Mouse (Mus musculus): ENCODE measurements around the gene Slc8a3. TPM values are rescaled to one million over a fixed set of nuclear protein-coding genes. Genes with fewer than 3 reads are reported as not detected.

The Slc8a3 gene
- polyA plus RNA-seq, 1 experiment from 2014 or later = 1.6 TPM

DNA sequence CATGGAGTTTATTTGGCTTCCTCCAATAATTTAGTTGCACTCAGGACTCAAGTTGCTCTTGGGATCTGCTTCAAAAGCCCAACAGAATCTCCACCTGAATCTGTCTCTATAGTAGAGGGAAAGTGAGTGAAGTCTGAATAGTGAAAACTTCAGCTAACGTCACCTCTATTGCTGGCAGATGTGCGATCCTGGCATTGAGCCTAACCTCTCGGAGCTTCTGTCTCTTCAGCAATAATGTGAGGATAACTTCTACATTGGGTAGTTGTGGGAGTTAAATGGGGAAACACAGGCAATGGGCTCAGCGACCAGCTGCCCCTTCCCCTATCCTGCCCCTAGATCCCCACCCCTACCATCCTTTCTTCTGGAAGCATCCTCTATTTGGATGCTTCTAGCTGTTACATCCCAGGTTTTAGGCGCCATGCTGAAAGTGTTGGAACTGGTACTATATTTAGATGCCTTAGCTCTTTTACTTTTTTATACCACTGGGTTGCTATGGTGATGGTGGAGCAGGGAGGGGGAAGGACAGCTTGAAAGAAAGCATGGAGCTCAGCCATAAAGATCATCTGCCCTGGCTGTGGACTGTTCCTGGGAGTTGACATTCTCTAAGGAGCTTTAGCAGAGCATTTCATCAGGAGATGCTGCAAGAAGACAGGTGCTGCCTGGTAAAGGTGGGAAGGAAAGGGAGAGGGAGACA lies 105.1 kb downstream of the Slc8a3 start:
- Histone ChIP-seq H3K4me3 (ENCODE audit: low read depth, low read length) (no peak overlapping the region), H3K4me2 (replicated peaks; ENCODE audit: low read depth, low read length) (no peak overlapping the region), H3K9ac (ENCODE audit: low read depth, low read length) (no peak overlapping the region), H3K4me1 (replicated peaks; ENCODE audit: control insufficient read depth, insufficient read depth, low read length) (no peaks in the 10 kb centered on the region), H3K36me3 (ENCODE audit: control insufficient read depth, insufficient read depth, low read length) (no peaks in the 10 kb centered on the region), H3K27me3 (ENCODE audit: control insufficient read depth, insufficient read depth, low read length) (no peaks in the 10 kb centered on the region), H3K9me3 (ENCODE audit: control insufficient read depth, low read length) (no peaks in the 10 kb centered on the region), H3K27ac (ENCODE audit: low read depth, low read length) (no peak overlapping the region)
- WGBS = 79% methylated on average over 5 of the region's 5 CpGs
- ATAC-seq (ENCODE audit: low FRiP score) (no peak), DNase-seq (ENCODE audit: low spot score) (no peak)

DNA sequence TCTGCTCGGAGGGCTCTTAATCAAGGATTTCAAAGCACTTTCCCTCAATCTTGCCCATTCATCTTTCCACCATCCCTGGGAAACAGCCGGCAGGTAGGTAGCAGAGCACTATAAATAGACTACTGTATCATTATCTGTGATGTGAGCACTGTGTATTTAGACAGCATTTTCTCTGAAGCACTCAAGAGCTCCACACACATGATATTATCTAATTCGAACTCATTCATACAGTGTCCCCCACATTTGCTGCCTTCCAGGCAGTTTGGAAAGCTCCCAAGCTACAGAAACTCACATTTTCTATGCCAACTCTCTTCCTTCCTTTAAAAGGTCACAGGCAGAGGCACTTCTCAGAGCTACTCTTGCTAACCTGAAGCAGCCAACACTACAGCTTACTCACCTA lies 106.4 kb downstream of the Slc8a3 start:
- Histone ChIP-seq H3K36me3 (ENCODE audit: control insufficient read depth, insufficient read depth, low read length) (no peaks in the 10 kb centered on the region), H3K9ac (ENCODE audit: low read depth, low read length) (no peak overlapping the region), H3K4me3 (ENCODE audit: low read depth, low read length) (no peak overlapping the region), H3K4me1 (replicated peaks; ENCODE audit: control insufficient read depth, insufficient read depth, low read length) (no peaks in the 10 kb centered on the region), H3K9me3 (ENCODE audit: control insufficient read depth, low read length) (no peaks in the 10 kb centered on the region), H3K27ac (ENCODE audit: low read depth, low read length) (no peak overlapping the region), H3K4me2 (replicated peaks; ENCODE audit: low read depth, low read length) (no peak overlapping the region), H3K27me3 (ENCODE audit: control insufficient read depth, insufficient read depth, low read length) (no peaks in the 10 kb centered on the region)
- ATAC-seq (ENCODE audit: low FRiP score) (no peak), DNase-seq (ENCODE audit: low spot score) (no peak)
- 82% methylated on average over 3 of the region's 3 CpGs for WGBS

DNA sequence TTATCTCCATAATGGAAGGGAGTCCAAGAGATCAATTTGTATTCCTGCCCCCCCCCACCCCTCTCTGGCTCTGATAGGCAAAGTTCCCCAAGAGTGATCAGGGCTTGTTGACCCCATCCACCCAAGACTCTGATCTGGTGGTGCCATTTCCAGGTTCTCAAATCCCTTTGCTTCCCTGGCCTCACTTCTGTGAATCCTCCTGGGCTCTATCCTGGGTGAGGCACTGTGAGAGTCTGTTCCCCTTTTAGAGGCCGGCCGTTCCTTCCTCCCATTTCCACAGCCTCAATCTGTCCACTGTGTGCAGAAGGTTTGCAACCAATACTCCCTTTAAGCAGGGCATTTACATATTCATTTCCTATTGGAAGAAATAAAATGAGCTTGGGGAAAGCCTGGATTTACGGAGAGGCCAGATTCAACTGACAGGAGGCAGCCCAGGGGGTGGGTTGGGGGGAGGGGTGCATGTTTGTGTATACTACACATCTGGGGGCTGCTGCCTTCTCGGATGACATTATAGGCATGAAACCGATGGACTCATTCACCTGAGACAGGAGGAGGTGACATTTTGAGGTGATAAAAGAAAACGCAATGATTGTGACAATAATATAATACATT lies 106.9 kb downstream of the Slc8a3 start:
- Histone ChIP-seq H3K9me3 (ENCODE audit: control insufficient read depth, low read length) (no peaks in the 10 kb centered on the region), H3K27ac (ENCODE audit: low read depth, low read length) (no peak overlapping the region), H3K27me3 (ENCODE audit: control insufficient read depth, insufficient read depth, low read length) (no peaks in the 10 kb centered on the region), H3K9ac (ENCODE audit: low read depth, low read length) (no peak overlapping the region), H3K36me3 (ENCODE audit: control insufficient read depth, insufficient read depth, low read length) (no peaks in the 10 kb centered on the region), H3K4me2 (replicated peaks; ENCODE audit: low read depth, low read length) (no peak overlapping the region), H3K4me1 (replicated peaks; ENCODE audit: control insufficient read depth, insufficient read depth, low read length) (no peaks in the 10 kb centered on the region), H3K4me3 (ENCODE audit: low read depth, low read length) (no peak overlapping the region)
- ATAC-seq (ENCODE audit: low FRiP score) = no peak
- 47% methylated on average over 6 of the region's 6 CpGs for WGBS
- DNase-seq (ENCODE audit: low spot score) = no peak

DNA sequence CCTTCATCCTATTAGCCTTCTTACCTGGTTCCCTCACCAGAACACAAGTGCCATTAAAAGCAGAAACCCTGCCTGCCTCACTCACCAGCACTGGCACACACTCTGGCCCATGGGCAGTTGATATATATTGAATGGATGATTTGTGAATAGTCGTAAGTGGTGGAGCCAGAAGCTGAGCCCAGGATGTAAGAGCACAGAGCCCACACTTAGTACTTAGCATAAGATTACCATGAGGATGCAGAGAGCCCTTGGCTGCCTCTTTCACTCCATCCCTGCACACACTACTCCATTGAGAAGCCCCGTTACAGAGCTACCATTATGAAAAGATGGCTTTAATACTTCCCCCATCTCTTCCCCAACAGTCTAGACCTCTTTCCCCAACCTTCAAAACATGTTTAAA lies 108.1 kb downstream of the Slc8a3 start:
- no peak overlapping the region for H3K27ac ChIP-seq (ENCODE audit: low read depth, low read length)
- no peaks in the 10 kb centered on the region for H3K36me3 ChIP-seq (ENCODE audit: control insufficient read depth, insufficient read depth, low read length)
- H3K27me3 ChIP-seq (ENCODE audit: control insufficient read depth, insufficient read depth, low read length) = no peaks in the 10 kb centered on the region
- H3K4me1 ChIP-seq (replicated peaks; ENCODE audit: control insufficient read depth, insufficient read depth, low read length) = no peaks in the 10 kb centered on the region
- WGBS = 92% methylated on average over 2 of the region's 2 CpGs
- H3K9me3 ChIP-seq (ENCODE audit: control insufficient read depth, low read length) = no peaks in the 10 kb centered on the region
- H3K4me2 ChIP-seq (replicated peaks; ENCODE audit: low read depth, low read length) = no peak overlapping the region
- no peak overlapping the region for H3K9ac ChIP-seq (ENCODE audit: low read depth, low read length)
- no peak for ATAC-seq (ENCODE audit: low FRiP score)
- H3K4me3 ChIP-seq (ENCODE audit: low read depth, low read length) = no peak overlapping the region
- no peak for DNase-seq (ENCODE audit: low spot score)

DNA sequence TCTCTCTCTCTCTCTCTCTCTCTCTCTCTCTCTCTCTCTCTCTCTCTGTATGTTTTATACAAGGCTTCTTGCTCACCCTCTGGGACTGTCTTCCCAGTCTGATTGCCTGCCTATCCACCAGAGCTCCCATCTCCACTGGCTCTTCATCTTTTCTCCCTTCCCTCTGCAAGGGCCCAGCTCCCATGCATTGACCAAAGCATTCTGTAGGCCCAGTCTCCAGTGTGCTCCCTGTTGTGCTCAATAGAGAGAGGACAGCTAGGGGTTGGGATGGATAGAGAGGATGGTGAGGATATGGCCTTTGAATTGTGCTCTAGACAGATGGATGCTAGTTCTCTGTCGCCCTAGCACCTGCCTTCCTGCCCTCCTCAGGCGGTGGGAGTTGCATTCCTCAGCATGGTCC lies 109.7 kb downstream of the Slc8a3 start:
- H3K4me2 ChIP-seq (replicated peaks; ENCODE audit: low read depth, low read length) = no peak overlapping the region
- no peak overlapping the region for H3K4me3 ChIP-seq (ENCODE audit: low read depth, low read length)
- no peak for DNase-seq (ENCODE audit: low spot score)
- H3K36me3 ChIP-seq (ENCODE audit: control insufficient read depth, insufficient read depth, low read length) = no peaks in the 10 kb centered on the region
- WGBS = 75% methylated on average over 2 of the region's 2 CpGs
- H3K27me3 ChIP-seq (ENCODE audit: control insufficient read depth, insufficient read depth, low read length) = no peaks in the 10 kb centered on the region
- ATAC-seq (ENCODE audit: low FRiP score) = no peak
- H3K9me3 ChIP-seq (ENCODE audit: control insufficient read depth, low read length) = no peaks in the 10 kb centered on the region
- no peaks in the 10 kb centered on the region for H3K4me1 ChIP-seq (replicated peaks; ENCODE audit: control insufficient read depth, insufficient read depth, low read length)
- H3K9ac ChIP-seq (ENCODE audit: low read depth, low read length) = no peak overlapping the region
- H3K27ac ChIP-seq (ENCODE audit: low read depth, low read length) = no peak overlapping the region

DNA sequence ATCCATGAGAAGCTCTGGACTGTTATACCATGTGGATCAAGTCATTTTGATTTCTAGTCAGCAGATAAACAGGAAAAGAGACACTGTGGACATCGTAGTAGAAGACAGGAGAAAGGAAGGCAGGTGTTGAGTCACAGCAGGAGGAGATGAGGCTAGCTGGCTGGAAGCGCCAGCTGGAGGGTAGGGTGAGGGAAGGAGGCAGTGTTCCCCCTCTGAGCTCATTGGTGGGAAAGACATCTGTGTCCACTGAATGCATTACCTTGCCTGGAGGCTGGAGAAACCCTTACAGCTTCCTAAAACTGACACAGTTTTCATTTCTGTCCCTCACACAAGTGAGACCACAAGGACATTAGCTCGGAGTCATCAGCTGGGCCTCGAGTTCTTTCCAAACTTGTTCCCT lies 113.6 kb downstream of the Slc8a3 start:
- no peaks in the 10 kb centered on the region for H3K36me3 ChIP-seq (ENCODE audit: control insufficient read depth, insufficient read depth, low read length)
- no peaks in the 10 kb centered on the region for H3K9me3 ChIP-seq (ENCODE audit: control insufficient read depth, low read length)
- no peak overlapping the region for H3K9ac ChIP-seq (ENCODE audit: low read depth, low read length)
- H3K27me3 ChIP-seq (ENCODE audit: control insufficient read depth, insufficient read depth, low read length) = no peaks in the 10 kb centered on the region
- DNase-seq (ENCODE audit: low spot score) = no peak
- ATAC-seq (ENCODE audit: low FRiP score) = no peak
- no peaks in the 10 kb centered on the region for H3K4me1 ChIP-seq (replicated peaks; ENCODE audit: control insufficient read depth, insufficient read depth, low read length)
- WGBS = 77% methylated on average over 4 of the region's 4 CpGs
- H3K4me3 ChIP-seq (ENCODE audit: low read depth, low read length) = no peak overlapping the region
- H3K4me2 ChIP-seq (replicated peaks; ENCODE audit: low read depth, low read length) = no peak overlapping the region
- H3K27ac ChIP-seq (ENCODE audit: low read depth, low read length) = no peak overlapping the region

DNA sequence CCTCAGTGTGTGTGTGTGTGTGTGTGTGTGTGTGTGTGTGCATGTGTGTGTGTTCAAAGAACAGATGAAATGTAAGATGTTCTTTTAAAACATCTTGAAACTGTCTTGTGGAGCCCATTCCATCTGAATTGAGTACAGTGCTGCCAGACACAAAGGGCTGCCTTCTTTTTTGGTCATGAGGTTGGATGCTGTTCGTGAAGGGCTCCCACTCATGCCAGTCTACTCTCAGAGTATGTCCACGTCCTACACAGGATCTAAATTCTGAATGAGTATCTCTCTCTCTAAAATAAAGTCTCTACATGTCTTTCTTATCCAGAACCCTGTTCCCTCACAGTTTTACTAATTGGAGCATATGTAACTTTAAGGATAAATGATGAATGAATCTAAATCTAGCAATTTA lies 124.4 kb downstream of the Slc8a3 start:
- Histone ChIP-seq H3K36me3 (ENCODE audit: control insufficient read depth, insufficient read depth, low read length) (no peaks in the 10 kb centered on the region), H3K9me3 (ENCODE audit: control insufficient read depth, low read length) (no peaks in the 10 kb centered on the region), H3K9ac (ENCODE audit: low read depth, low read length) (no peak overlapping the region), H3K27ac (ENCODE audit: low read depth, low read length) (no peak overlapping the region), H3K4me3 (ENCODE audit: low read depth, low read length) (no peak overlapping the region), H3K4me2 (replicated peaks; ENCODE audit: low read depth, low read length) (no peak overlapping the region), H3K4me1 (replicated peaks; ENCODE audit: control insufficient read depth, insufficient read depth, low read length) (no peaks in the 10 kb centered on the region), H3K27me3 (ENCODE audit: control insufficient read depth, insufficient read depth, low read length) (no peaks in the 10 kb centered on the region)
- 78% methylated on average over 2 of the region's 2 CpGs for WGBS
- ATAC-seq (ENCODE audit: low FRiP score) (no peak), DNase-seq (ENCODE audit: low spot score) (no peak)

DNA sequence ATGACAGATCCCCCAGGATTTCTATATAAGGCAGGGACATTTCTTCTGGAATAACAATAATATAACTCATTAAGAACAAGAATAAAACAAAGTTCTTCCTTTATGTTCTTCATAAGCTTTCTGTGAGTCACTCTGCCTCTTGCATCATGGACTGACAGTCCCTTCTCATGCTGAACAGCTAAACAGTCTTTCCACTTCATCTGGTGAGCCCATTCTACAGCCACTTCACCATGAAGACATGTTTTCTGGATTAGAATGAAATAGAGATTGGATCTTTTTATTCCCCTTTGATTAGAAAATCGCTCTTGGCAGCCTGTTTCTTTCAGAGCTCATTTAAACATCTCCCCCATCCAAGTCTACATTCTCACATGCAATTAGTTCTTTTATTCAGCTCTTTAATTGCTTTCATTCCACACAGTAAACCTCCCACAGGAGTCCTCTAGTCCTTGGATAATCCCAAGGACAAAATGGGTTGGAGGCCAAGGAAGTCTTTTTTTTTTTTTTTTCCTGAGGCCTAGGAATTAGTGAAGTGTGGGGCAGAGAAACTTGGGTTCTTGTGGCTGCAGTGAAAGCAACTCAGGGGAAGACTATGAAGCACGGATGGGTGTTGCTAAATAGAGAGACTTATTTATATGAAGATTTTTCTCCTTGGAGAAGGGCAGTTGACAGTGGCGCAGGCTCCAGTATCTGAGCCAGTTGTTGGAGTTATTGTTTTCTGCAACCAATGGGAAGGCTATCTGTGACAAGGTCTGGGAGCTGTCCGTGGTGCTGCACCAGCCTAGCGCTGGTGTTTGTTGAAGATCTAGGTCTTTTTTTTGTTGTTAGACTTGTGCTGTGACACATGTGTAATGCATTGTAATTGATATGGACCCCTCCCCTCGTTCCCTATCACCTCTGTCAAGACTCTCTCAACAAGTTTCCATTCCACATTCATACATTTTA lies 127.1 kb downstream of the Slc8a3 start:
- 28% methylated on average over 6 of the region's 6 CpGs for WGBS
- ATAC-seq (ENCODE audit: low FRiP score) (no peak), DNase-seq (ENCODE audit: low spot score) (peak; percentile 73)
- Histone ChIP-seq H3K36me3 (ENCODE audit: control insufficient read depth, insufficient read depth, low read length) (no peaks in the 10 kb centered on the region), H3K9me3 (ENCODE audit: control insufficient read depth, low read length) (no peaks in the 10 kb centered on the region), H3K9ac (ENCODE audit: low read depth, low read length) (no peak overlapping the region), H3K27me3 (ENCODE audit: control insufficient read depth, insufficient read depth, low read length) (no peaks in the 10 kb centered on the region), H3K4me1 (replicated peaks; ENCODE audit: control insufficient read depth, insufficient read depth, low read length) (no peaks in the 10 kb centered on the region), H3K4me2 (replicated peaks; ENCODE audit: low read depth, low read length) (no peak overlapping the region), H3K27ac (ENCODE audit: low read depth, low read length) (no peak overlapping the region), H3K4me3 (ENCODE audit: low read depth, low read length) (no peak overlapping the region)

All from hindbrain, embryonic 11.5 days (tissue).